Mouse (Mus musculus) midbrain, postnatal 0 days (tissue): Measurements from ENCODE around the gene Cd86. TPM values are rescaled to one million over a fixed set of nuclear protein-coding genes. Genes with fewer than 3 reads are reported as not detected.

Experiments
- ATAC-seq: fragments of 200-750 bp; cut with Nextera tagmentation; 2 replicates; pipeline ENCODE4 v1.8.0; 2017; ENCODE audit warnings: moderate number of reproducible peaks, mild to moderate bottlenecking, moderate TSS enrichment, moderate library complexity; ENCODE audit not compliant: low FRiP score
- DNase-seq: peaks from one replicate; pipeline ENCODE4 v3.0.0-alpha.2; 2015; ENCODE audit warnings: low spot score
- H3K27ac ChIP-seq: fragments of 300-500 bp; sonication (generic); 2 replicates; pipeline ENCODE4 v1.5.1; 2014; ENCODE audit warnings: low read depth, mild to moderate bottlenecking, low read length, mixed read lengths
- H3K27me3 ChIP-seq: fragments of 300-500 bp; sonication (generic); 2 replicates; pipeline ENCODE4 v1.6.1; 2014; ENCODE audit warnings: low read length, control low read depth, mixed read lengths; ENCODE audit not compliant: insufficient read depth
- H3K36me3 ChIP-seq: fragments of 300-500 bp; sonication (generic); 2 replicates; pipeline ENCODE4 v1.6.1; 2014; ENCODE audit warnings: low read length, control low read depth, mixed read lengths; ENCODE audit not compliant: insufficient read depth
- H3K4me1 ChIP-seq: fragments of 300-500 bp; sonication (generic); 2 replicates; pipeline ENCODE4 v1.6.1; 2014; ENCODE audit warnings: mild to moderate bottlenecking, control low read depth, antibody characterized with exemption, low read length, mixed read lengths; ENCODE audit not compliant: insufficient read depth
- H3K4me2 ChIP-seq: fragments of 300-500 bp; sonication (generic); 2 replicates; pipeline ENCODE4 v1.6.1; 2014; ENCODE audit warnings: low read depth, mild to moderate bottlenecking, low read length, mixed read lengths; ENCODE audit not compliant: poor library complexity, severe bottlenecking
- H3K4me3 ChIP-seq: fragments of 300-500 bp; sonication (generic); 2 replicates; pipeline ENCODE4 v1.5.1; 2014; ENCODE audit warnings: low read depth, mild to moderate bottlenecking, low read length, moderate library complexity
- H3K9ac ChIP-seq: fragments of 300-500 bp; sonication (generic); replicated peaks from 2 replicates; pipeline ENCODE4 v1.6.1; 2014; ENCODE audit warnings: mild to moderate bottlenecking, low read length, moderate library complexity, mixed read lengths; ENCODE audit not compliant: poor library complexity, severe bottlenecking
- H3K9me3 ChIP-seq: fragments of 300-500 bp; sonication (generic); 2 replicates; pipeline ENCODE4 v1.6.1; 2016; ENCODE audit warnings: low read length, control low read depth
- CTCF ChIP-seq: IDR thresholded peaks from 2 replicates; pipeline ENCODE4 v1.5.1; 2016; ENCODE audit warnings: antibody characterized with exemption, mild to moderate bottlenecking
- WGBS: fragments of 180-500 bp; shearing (Covaris S2); extraction: QIAGEN DNeasy Blood & Tissue Kit; methylation state at CpG from one replicate; pipeline ENCODE4 v1.1.7; 2014; 5-methylcytosine and 5-hydroxymethylcytosine counted together
- polyA plus RNA-seq: library from polyadenylated mRNA; unstranded; fragments of >200 nt; fragmentation: Nextera tagmentation; extraction: Ambion mirVana; gene quantifications from 2 replicates; pipeline ENCODE4 v1.2.1, GENCODE M21; 2015
- total RNA-seq: library from RNA; depleted of rRNA; stranded (reverse); fragments of >200 nt; gene quantifications from 2 replicates; pipeline ENCODE4 v1.2.3, GENCODE M21; 2014

Gene Cd86
- total and polyA plus RNA-seq, 2 experiments from 2014 or later = 1.7 to 2.3 TPM

- WGBS = 74% methylated on average over 2 of the region's 2 CpGs
- no peak for TF ChIP-seq CTCF
Observed at GRCm38 (mm10) chr16:36613701-36614100, 52.2 kb downstream of the Cd86 start.

GRCm38 (mm10) chr16:36602632-36603031 lies 63.2 kb downstream of the Cd86 start:
- no peaks in the 10 kb centered on the region for H3K9me3 ChIP-seq
- no peaks in the 10 kb centered on the region for H3K4me1 ChIP-seq
- no peak overlapping the region for H3K9ac ChIP-seq
- no peak overlapping the region for H3K27ac ChIP-seq
- WGBS = 82% methylated on average over 3 of the region's 3 CpGs
- TF ChIP-seq CTCF = no peak
- H3K27me3 ChIP-seq = no peaks in the 10 kb centered on the region
- no peak for DNase-seq
- no peaks in the 10 kb centered on the region for H3K36me3 ChIP-seq
- H3K4me3 ChIP-seq = no peak overlapping the region
- ATAC-seq = no peak
- no peak overlapping the region for H3K4me2 ChIP-seq

More at GRCm38 (mm10) chr16:36613701-36614100, 52.2 kb downstream of the Cd86 start:
- Histone ChIP-seq H3K27ac (no peak overlapping the region), H3K4me1 (no peaks in the 10 kb centered on the region), H3K4me2 (no peak overlapping the region), H3K9me3 (no peaks in the 10 kb centered on the region), H3K4me3 (no peak overlapping the region), H3K27me3 (no peaks in the 10 kb centered on the region), H3K36me3 (no peaks in the 10 kb centered on the region), H3K9ac (no peak overlapping the region)
- DNase-seq (no peak), ATAC-seq (no peak)

GRCm38 (mm10) chr16:36598265-36598664 lies 67.6 kb downstream of the Cd86 start:
- Histone ChIP-seq H3K27me3 (no peaks in the 10 kb centered on the region), H3K9ac (no peak overlapping the region), H3K4me3 (no peak overlapping the region), H3K4me1 (no peaks in the 10 kb centered on the region), H3K9me3 (no peaks in the 10 kb centered on the region), H3K4me2 (no peak overlapping the region), H3K27ac (no peak overlapping the region), H3K36me3 (no peaks in the 10 kb centered on the region)
- TF ChIP-seq CTCF = no peak
- ATAC-seq = no peak
- 77% methylated on average over 4 of the region's 4 CpGs for WGBS
- no peak for DNase-seq

DNA sequence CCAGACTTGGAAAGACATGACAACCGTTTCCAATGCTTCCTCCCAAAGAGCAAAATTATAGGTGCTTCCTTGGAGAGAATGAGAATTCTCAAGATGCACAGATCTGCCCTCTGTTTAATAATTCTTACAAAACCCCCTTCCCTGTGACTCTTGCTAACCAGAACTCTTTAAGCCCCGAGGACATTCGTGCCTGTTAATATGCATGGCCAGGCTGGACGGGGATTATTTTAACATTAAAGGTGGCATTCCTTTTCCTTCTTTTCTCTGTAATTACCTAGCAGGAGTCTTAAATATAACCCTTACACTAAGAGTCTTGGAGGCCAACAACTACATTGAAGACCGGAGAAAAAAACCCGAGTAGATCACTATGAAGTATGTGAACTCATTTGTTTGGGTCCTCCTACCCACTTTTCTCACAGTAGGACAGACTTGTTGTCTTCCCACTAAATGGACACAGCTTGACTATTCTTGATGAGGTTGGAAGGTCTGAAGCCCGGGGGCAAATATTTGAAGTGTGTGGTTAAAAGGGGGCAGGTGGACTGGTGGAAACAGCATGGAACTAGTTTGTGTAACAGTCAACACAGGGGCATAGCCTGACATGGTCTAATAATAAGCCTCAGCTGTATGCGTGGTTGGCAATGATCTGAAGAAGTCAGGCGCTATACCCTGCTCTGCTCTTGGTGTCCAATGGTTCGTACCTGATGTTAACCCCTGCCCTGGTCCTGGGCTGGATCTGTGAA lies 69.0 kb downstream of the Cd86 start:
- no peak overlapping the region for H3K27ac ChIP-seq
- no peak overlapping the region for H3K4me3 ChIP-seq
- TF ChIP-seq CTCF = no peak
- no peaks in the 10 kb centered on the region for H3K4me1 ChIP-seq
- no peaks in the 10 kb centered on the region for H3K9me3 ChIP-seq
- H3K9ac ChIP-seq = no peak overlapping the region
- 89% methylated on average over 10 of the region's 10 CpGs for WGBS
- no peak overlapping the region for H3K4me2 ChIP-seq
- no peaks in the 10 kb centered on the region for H3K36me3 ChIP-seq
- no peak for ATAC-seq
- DNase-seq = no peak
- H3K27me3 ChIP-seq = no peaks in the 10 kb centered on the region

DNA sequence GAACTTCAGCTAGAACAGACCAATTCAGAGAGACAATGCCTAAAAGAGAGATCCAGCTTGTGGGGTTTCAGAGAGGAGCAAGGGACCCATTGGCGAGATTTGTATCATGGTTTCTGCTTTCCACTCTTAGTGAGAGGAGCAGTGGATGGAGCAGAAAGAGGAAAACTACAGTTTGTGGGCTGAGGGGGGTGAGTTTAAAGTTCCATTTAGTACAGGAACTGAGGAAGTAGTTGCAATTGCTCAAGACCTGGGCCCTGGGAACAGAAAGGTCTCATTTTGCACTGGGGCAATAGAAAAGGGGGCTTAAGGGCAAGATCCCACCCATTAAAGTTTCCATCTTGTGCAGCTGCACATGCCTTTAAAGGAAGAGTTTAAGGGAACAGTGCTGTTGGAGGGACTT lies 76.0 kb downstream of the Cd86 start:
- ATAC-seq = no peak
- Histone ChIP-seq H3K36me3 (no peaks in the 10 kb centered on the region), H3K27me3 (no peaks in the 10 kb centered on the region), H3K4me3 (no peak overlapping the region), H3K9me3 (no peaks in the 10 kb centered on the region), H3K27ac (no peak overlapping the region), H3K4me1 (no peaks in the 10 kb centered on the region), H3K4me2 (no peak overlapping the region), H3K9ac (no peak overlapping the region)
- TF ChIP-seq CTCF = no peak
- WGBS = 91% methylated on average over 1 of the region's 1 CpGs
- no peak for DNase-seq

- Histone ChIP-seq H3K36me3 (no peaks in the 10 kb centered on the region), H3K27ac (no peak overlapping the region), H3K27me3 (no peaks in the 10 kb centered on the region), H3K9ac (no peak overlapping the region), H3K4me1 (no peaks in the 10 kb centered on the region), H3K9me3 (no peaks in the 10 kb centered on the region), H3K4me2 (no peak overlapping the region), H3K4me3 (no peak overlapping the region)
- TF ChIP-seq CTCF = no peak
- DNase-seq (no peak), ATAC-seq (no peak)
- WGBS = 81% methylated on average over 4 of the region's 4 CpGs
Observed at GRCm38 (mm10) chr16:36587971-36588370, 77.9 kb downstream of the Cd86 start.
